Mouse (Mus musculus): ENCODE measurements around the gene Hoxd12. TPM values are rescaled to one million over a fixed set of nuclear protein-coding genes. Genes with fewer than 3 reads are reported as not detected.

Gene Hoxd12
- polyA plus RNA-seq, 1 experiment from 2014 or later, result not detected

DNA sequence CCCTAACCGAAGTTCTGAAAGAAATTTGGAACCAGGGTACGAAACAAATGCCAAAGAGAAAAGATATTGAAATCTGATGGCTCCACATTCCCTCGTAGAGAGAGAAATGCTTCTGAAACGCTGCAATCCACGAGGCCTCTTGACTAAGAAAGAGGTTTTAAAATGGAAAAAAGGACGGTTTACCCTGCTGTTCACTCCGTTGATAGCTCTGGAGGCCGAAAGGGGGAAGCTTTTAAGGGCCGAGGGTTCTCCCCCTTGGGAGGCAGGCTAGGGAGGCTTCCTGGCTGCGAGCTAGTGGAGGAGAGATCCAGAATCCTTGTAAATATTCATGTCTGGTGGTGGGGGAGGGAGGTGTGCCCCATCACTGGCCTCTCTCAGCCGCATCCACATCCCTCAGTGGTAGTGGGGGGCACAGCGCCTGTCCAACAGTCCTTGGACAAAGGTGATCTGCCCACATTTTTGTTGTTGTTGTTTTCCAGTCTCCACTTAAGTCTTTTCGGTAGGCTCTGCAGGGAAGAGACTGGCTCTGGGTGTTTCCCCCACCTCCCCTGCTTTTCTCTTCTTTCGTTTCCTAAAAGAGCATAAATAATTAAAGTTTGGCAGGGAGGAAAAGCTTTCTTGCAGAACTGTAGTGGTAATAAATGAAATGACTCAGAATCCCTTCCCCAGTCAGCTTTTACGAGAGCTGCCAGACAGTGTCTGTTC, 4.2 kb downstream of the Hoxd12 start, which contains the start of gene Hoxd11:
Gene Hoxd11, plus strand, starts transcription at position 667 of the 705 bp plus-strand sequence.
- 1% methylated on average over 15 of the region's 15 CpGs for WGBS
- no peak within 1 kb of the TSS for H3K27ac ChIP-seq (replicated peaks)
- peaks cover 12% of the 10 kb centered on the region for H3K4me1 ChIP-seq (replicated peaks)
- H3K4me2 ChIP-seq, result no peak within 1 kb of the TSS
- peaks cover 99% of the 10 kb centered on the region for H3K27me3 ChIP-seq
- no peak for ATAC-seq (ENCODE audit: low FRiP score, low read depth)
- H3K9ac ChIP-seq, result no peak within 1 kb of the TSS
- no peaks in the 10 kb centered on the region for H3K9me3 ChIP-seq
- no peak within 1 kb of the TSS for H3K4me3 ChIP-seq
- H3K36me3 ChIP-seq, result no peaks in the 10 kb centered on the region

DNA sequence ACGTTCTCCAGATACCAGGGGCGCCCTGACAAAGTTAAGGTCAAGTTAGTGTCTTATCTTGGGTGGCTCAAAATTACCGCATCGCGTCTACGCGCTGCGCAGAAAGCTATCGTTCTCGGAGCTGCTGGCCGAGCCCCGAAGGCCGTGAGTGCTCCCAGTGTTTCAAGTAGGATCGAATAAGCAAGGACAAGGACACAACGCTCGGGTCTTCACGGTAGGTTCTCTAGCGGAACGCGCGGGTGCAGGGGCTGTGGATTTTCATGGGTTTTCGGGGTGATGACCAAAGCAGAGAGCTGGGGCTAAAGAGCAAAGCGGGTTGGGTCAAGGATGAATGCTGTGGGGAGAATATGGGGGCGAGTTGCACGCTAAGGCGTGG, 4.8 kb downstream of the Hoxd12 start:
- no peak overlapping the region for H3K4me2 ChIP-seq
- WGBS, result under 1% methylated on average over 25 of the region's 26 CpGs
- no peak overlapping the region for H3K9ac ChIP-seq
- peaks cover 99% of the 10 kb centered on the region for H3K27me3 ChIP-seq
- no peaks in the 10 kb centered on the region for H3K9me3 ChIP-seq
- no peaks in the 10 kb centered on the region for H3K36me3 ChIP-seq
- no peak for ATAC-seq (ENCODE audit: low FRiP score, low read depth)
- peaks cover 12% of the 10 kb centered on the region for H3K4me1 ChIP-seq (replicated peaks)
- H3K27ac ChIP-seq (replicated peaks), result no peak overlapping the region
- no peak overlapping the region for H3K4me3 ChIP-seq

DNA sequence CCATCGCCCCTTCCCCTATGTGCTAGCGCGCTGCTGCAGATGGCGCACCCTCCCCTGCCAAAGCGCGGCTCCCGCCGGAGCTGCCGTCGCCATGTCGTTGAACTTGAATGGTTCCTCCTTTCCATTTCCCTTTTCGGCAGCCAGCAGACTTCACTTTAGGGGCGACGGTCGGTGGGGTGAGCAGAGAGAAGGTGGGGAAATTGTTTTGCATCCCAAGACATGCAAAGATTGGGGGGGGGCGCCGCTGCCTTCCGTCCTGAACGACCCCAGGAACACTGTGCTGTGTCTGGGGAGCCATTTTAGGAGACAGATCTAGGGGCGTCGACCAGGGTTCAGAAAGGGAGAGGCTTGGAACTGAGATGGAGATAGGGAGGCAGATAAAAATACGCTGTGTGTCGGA, 5.2 kb downstream of the Hoxd12 start:
- H3K27ac ChIP-seq (replicated peaks), result no peak overlapping the region
- H3K4me1 ChIP-seq (replicated peaks), result peaks cover 12% of the 10 kb centered on the region
- WGBS, result under 1% methylated on average over 20 of the region's 23 CpGs
- H3K9me3 ChIP-seq, result no peaks in the 10 kb centered on the region
- no peak overlapping the region for H3K4me3 ChIP-seq
- H3K36me3 ChIP-seq, result no peaks in the 10 kb centered on the region
- no peak for ATAC-seq (ENCODE audit: low FRiP score, low read depth)
- peaks cover 99% of the 10 kb centered on the region for H3K27me3 ChIP-seq
- no peak overlapping the region for H3K4me2 ChIP-seq
- no peak overlapping the region for H3K9ac ChIP-seq

DNA sequence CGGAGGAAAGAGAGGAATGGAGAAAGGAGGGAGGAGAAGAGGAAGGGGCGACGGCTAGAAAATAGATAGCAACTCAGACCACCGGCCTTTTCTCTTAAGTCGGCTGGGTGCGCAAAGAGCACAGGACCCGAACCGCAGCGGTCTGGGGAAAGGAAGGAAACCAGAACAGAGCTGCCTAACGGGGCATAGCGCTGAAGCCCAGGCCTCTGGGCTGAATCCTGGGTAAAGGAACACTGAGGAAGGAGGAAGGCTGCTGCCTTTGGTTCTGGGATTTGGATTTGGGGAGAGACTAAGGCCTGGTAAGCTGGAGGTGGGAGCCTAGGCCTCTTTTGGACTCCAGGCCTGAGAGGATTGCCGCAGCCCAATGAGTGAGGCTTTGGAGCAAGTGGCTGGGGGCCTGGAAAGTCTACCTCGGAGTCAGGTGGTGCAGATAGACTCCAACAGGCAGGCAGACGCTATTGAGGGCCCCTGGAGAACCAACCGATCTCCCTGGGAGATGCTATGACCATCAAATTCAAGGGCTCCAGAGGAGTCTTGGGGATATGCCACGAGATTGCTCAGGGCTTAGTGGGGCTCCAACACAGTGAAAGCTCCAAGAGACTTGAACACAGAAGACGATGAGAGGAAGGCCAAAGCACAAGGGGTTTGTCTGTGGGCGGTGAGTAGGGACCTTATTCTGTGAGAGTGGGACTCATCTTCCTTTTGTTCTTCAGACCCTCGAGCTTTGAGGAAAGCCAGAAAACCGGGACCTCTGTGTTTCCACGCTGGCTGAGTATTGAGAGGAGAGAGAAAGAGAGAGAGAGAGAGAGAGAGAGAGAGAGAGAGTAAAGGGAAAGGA, 6.0 kb downstream of the Hoxd12 start:
- H3K36me3 ChIP-seq, result no peaks in the 10 kb centered on the region
- peaks cover 99% of the 10 kb centered on the region for H3K27me3 ChIP-seq
- no peak overlapping the region for H3K9ac ChIP-seq
- peaks cover 12% of the 10 kb centered on the region for H3K4me1 ChIP-seq (replicated peaks)
- H3K4me3 ChIP-seq, result no peak overlapping the region
- no peak overlapping the region for H3K4me2 ChIP-seq
- H3K27ac ChIP-seq (replicated peaks), result no peak overlapping the region
- no peak for ATAC-seq (ENCODE audit: low FRiP score, low read depth)
- under 1% methylated on average over 21 of the region's 21 CpGs for WGBS
- no peaks in the 10 kb centered on the region for H3K9me3 ChIP-seq

DNA sequence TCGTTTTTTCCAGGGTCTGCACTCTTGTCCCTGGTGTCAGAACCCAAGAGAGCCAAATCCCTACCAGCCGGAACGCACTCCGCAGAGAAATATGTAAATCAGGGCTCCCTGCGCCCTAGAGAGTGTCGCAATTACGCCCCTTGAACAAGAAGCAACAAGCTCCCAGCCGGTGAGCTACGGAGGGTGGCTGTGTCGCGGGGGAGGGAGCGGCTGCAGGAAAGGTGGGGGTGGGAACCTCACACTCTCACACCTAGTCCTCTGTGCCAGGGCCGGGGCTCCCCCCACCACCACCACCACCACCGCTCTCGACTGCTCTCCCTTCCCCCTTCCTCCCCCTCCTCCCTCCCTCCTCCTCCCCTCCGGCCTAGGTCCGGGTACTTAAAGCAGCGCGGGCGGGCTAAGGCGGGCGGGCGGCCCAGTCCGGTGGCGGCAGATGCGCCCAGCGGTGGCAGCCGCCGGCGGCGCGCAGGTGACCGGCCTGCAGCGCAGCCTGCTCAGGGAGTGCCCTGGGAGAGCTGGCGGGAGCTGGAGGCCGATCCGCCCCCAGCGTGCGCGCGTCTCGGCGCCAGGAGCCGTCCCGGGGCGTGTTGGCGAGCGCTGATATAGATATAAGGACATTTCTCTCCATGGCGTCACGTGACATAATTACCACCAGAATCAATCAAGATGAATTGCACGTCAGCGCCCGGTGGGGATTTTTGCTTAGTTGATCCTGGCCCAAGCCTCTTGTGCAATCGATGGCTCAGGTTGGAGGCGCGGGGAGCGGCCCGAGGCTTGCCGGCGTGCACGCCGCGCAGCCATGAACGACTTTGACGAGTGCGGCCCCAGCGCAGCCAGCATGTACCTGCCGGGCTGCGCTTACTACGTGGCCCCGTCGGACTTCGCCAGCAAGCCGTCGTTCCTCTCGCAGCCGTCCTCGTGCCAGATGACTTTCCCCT, 7.0 kb downstream of the Hoxd12 start:
- Histone ChIP-seq H3K4me3 (0 out of 2 replicates have a peak overlapping the region, but pooled peaks have one; percentile 3), H3K4me1 (replicated peaks) (peaks cover 12% of the 10 kb centered on the region), H3K36me3 (no peaks in the 10 kb centered on the region), H3K9ac (no peak overlapping the region), H3K9me3 (no peaks in the 10 kb centered on the region), H3K27me3 (peaks cover 97% of the 10 kb centered on the region), H3K4me2 (peak overlapping the region; percentile 21; the same call in 1 of the 2 replicates), H3K27ac (replicated peaks) (no peak overlapping the region)
- WGBS, result under 1% methylated on average over 74 of the region's 78 CpGs
- ATAC-seq (ENCODE audit: low FRiP score, low read depth), result peak; percentile 38; the same call in 1 of the 2 replicates

DNA sequence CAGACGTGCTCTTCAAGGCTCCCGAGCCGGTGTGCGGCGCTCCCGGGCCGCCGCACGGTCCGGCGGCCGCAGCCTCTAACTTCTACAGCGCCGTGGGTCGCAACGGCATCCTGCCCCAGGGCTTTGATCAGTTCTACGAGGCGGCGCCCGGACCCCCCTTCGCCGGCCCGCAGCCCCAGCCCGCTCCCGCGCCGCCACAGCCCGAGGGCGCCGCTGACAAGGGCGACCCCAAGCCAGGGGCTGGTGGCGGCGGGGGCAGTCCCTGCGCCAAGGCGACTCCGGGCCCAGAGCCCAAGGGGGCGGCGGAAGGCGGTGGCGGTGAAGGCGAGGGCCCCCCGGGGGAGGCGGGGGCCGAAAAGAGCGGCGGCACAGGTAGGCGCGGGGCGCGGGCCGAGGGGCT, 8.0 kb downstream of the Hoxd12 start:
- ATAC-seq (ENCODE audit: low FRiP score, low read depth), result no peak
- Histone ChIP-seq H3K36me3 (no peaks in the 10 kb centered on the region), H3K9ac (no peak overlapping the region), H3K9me3 (no peaks in the 10 kb centered on the region), H3K27ac (replicated peaks) (no peak overlapping the region), H3K4me2 (peak overlapping the region; percentile 21; the same call in 1 of the 2 replicates), H3K4me1 (replicated peaks) (peaks cover 12% of the 10 kb centered on the region), H3K27me3 (peaks cover 97% of the 10 kb centered on the region), H3K4me3 (0 out of 2 replicates have a peak overlapping the region, but pooled peaks have one; percentile 3)
- WGBS, result under 1% methylated on average over 29 of the region's 51 CpGs

DNA sequence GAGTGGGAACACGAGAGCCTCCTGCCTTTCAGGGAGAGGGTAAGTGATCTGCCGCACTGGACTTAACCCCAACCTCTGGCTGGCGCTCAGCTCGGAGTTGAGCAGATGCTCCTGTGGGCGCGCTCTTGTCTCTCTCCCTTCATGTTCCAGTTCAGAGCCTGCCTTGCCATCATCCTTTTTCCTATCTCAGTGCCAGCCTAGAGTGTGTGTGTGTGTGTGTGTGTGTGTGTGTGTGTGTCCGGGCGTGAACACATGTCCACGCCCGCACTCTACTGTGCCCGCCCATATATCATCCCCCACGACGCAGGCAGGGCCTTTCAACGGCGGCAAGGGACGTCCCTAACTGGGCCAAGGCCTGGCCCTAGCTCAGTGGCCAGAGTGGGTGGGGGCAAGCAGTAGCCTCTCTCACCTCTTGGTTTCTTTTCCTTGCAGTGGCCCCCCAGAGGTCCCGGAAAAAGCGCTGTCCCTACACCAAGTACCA, 8.7 kb downstream of the Hoxd12 start:
- Histone ChIP-seq H3K4me2 (no peak overlapping the region), H3K27ac (replicated peaks) (no peak overlapping the region), H3K9me3 (no peaks in the 10 kb centered on the region), H3K27me3 (peaks cover 97% of the 10 kb centered on the region), H3K9ac (no peak overlapping the region), H3K36me3 (no peaks in the 10 kb centered on the region), H3K4me1 (replicated peaks) (peaks cover 12% of the 10 kb centered on the region), H3K4me3 (no peak overlapping the region)
- 1% methylated on average over 18 of the region's 18 CpGs for WGBS
- ATAC-seq (ENCODE audit: low FRiP score, low read depth), result no peak

DNA sequence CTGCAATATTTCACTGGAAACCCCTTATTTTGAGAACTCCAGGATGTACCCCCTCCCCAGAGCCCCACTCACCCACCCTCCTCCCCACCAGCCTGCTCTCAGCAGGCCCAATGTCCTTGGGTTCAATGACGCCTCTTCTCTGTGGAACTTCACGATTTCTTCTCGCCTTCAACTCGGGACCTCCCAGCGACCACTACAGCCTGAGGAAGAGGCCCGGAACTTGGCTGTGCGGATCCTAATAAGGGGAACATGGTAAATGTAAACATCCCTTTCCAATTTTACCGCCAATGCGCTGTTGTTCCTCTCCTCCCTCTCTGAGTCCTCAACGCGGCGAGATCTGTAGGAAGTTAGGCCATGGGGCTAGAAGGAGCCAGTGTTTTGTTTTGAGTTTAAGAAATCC, 9.3 kb downstream of the Hoxd12 start:
- H3K4me1 ChIP-seq (replicated peaks), result peaks cover 12% of the 10 kb centered on the region
- no peak overlapping the region for H3K4me2 ChIP-seq
- no peak for ATAC-seq (ENCODE audit: low FRiP score, low read depth)
- H3K4me3 ChIP-seq, result no peak overlapping the region
- H3K9me3 ChIP-seq, result no peaks in the 10 kb centered on the region
- H3K36me3 ChIP-seq, result no peaks in the 10 kb centered on the region
- 1% methylated on average over 12 of the region's 12 CpGs for WGBS
- peaks cover 97% of the 10 kb centered on the region for H3K27me3 ChIP-seq
- no peak overlapping the region for H3K27ac ChIP-seq (replicated peaks)
- H3K9ac ChIP-seq, result no peak overlapping the region

DNA sequence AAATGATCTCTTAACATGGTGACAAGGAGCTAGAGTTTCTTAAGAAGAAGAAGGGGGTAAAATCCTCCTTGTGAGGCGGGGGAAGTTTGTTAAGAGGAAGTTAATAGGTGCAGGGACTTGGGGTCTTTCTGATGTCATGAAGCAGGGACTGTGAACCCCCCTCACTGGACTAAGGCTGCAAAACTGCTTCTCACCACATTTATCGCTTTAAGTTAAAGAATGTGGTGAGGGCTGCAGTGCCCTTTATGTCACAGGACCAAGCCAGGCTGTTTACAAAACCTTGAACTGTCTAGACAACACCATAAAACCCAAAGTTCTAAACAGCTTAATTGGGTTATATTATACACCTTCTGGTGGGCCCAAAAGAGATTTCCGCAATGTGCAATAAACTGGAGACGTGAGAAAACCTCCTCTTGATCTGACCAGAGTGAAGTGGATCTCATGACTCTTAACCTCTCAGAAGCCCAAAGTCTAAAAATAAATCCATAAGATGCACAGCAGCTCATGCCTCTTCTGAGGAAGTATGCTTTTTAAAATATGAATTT, 10.3 kb downstream of the Hoxd12 start:
- peaks cover 97% of the 10 kb centered on the region for H3K27me3 ChIP-seq
- WGBS, result 11% methylated on average over 4 of the region's 4 CpGs
- no peak overlapping the region for H3K4me2 ChIP-seq
- H3K4me3 ChIP-seq, result no peak overlapping the region
- no peak overlapping the region for H3K27ac ChIP-seq (replicated peaks)
- no peaks in the 10 kb centered on the region for H3K9me3 ChIP-seq
- H3K36me3 ChIP-seq, result no peaks in the 10 kb centered on the region
- H3K4me1 ChIP-seq (replicated peaks), result peaks cover 12% of the 10 kb centered on the region
- no peak for ATAC-seq (ENCODE audit: low FRiP score, low read depth)
- H3K9ac ChIP-seq, result no peak overlapping the region

DNA sequence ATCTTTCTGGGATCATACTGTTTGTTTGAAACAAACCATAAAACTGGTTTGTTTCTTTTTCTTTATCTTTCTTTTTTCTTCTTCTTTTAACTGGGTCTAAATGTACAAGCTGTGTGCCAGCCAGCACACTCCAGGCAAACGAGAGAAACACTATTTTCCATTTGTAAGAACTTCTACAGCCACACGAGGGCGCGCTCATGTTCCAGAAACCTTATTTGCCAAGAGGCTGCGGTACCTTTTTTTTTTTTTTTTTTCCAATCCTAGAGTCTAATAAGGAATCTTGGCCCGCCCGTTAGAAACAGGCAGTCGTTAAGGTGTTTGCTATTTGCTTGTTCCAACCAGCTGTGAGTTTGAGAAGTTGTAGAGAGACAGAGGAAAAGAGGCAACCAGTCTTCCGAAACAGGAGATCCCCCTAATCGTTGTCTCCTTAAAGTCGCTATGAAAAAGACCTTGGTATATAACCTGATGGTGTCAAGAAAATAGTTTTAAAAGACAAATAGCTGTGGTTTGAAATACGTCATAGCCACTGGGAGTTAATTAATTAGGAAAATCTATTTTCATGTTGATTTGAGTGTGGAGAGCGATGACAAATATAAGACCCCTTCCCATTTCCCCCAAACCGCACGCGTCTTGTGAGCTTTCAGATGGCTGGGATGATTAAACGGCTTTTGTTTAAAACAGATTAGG, 11.6 kb downstream of the Hoxd12 start:
- Histone ChIP-seq H3K36me3 (no peaks in the 10 kb centered on the region), H3K9me3 (no peaks in the 10 kb centered on the region), H3K4me1 (replicated peaks) (peaks cover 12% of the 10 kb centered on the region), H3K27me3 (peaks cover 92% of the 10 kb centered on the region), H3K27ac (replicated peaks) (no peak overlapping the region), H3K9ac (no peak overlapping the region), H3K4me3 (no peak overlapping the region), H3K4me2 (no peak overlapping the region)
- no peak for ATAC-seq (ENCODE audit: low FRiP score, low read depth)
- WGBS, result 5% methylated on average over 17 of the region's 17 CpGs

Measured in hindbrain, embryonic 15.5 days (tissue).